Mouse (Mus musculus) forebrain, embryonic 13.5 days (tissue): ENCODE data around the gene Btbd2. TPM values are rescaled to one million over a fixed set of nuclear protein-coding genes. Genes with fewer than 3 reads are reported as not detected.

Source experiments
- ATAC-seq: fragments of 200-750 bp; cut with Nextera tagmentation; 2 replicates; pipeline ENCODE4 v1.8.0; 2017
- H3K27ac ChIP-seq: fragments of 300-500 bp; sonication (generic); 2 replicates; pipeline ENCODE4 v1.5.1; 2015; ENCODE audit warnings: inconsistent platforms, mild to moderate bottlenecking, moderate library complexity
- H3K27me3 ChIP-seq: fragments of 300-500 bp; sonication (generic); 2 replicates; pipeline ENCODE4 v1.6.1; 2015; ENCODE audit warnings: mild to moderate bottlenecking, inconsistent platforms
- H3K36me3 ChIP-seq: fragments of 300-500 bp; sonication (generic); 2 replicates; pipeline ENCODE4 v1.6.1; 2015; ENCODE audit warnings: mild to moderate bottlenecking, inconsistent platforms; ENCODE audit not compliant: poor library complexity, severe bottlenecking
- H3K4me1 ChIP-seq: fragments of 300-500 bp; sonication (generic); 2 replicates; pipeline ENCODE4 v1.6.1; 2015; ENCODE audit warnings: inconsistent platforms
- H3K4me2 ChIP-seq: fragments of 300-500 bp; sonication (generic); 2 replicates; pipeline ENCODE4 v1.6.1; 2015; ENCODE audit warnings: inconsistent platforms, mild to moderate bottlenecking, moderate library complexity
- H3K4me3 ChIP-seq: fragments of 300-500 bp; sonication (generic); 2 replicates; pipeline ENCODE4 v1.5.1; 2015; ENCODE audit warnings: mild to moderate bottlenecking, inconsistent platforms
- H3K9ac ChIP-seq: fragments of 300-500 bp; sonication (generic); 2 replicates; pipeline ENCODE4 v1.6.1; 2015; ENCODE audit warnings: mild to moderate bottlenecking, inconsistent platforms
- H3K9me3 ChIP-seq: fragments of 300-500 bp; sonication (generic); replicated peaks from 2 replicates; pipeline ENCODE4 v1.6.1; 2016; ENCODE audit warnings: inconsistent platforms
- WGBS: fragments of 180-500 bp; shearing (Covaris S2); methylation state at CpG from one replicate; pipeline ENCODE4 v1.1.7; 2015; 5-methylcytosine and 5-hydroxymethylcytosine counted together
- polyA plus RNA-seq: library from polyadenylated mRNA; unstranded; fragments of >200 nt; fragmentation: Nextera tagmentation; extraction: Ambion mirVana; gene quantifications from 2 replicates; pipeline ENCODE4 v1.2.1, GENCODE M21; 2015

Btbd2 gene
- polyA plus RNA-seq, 1 experiment from 2014 or later: 61.2 TPM

DNA sequence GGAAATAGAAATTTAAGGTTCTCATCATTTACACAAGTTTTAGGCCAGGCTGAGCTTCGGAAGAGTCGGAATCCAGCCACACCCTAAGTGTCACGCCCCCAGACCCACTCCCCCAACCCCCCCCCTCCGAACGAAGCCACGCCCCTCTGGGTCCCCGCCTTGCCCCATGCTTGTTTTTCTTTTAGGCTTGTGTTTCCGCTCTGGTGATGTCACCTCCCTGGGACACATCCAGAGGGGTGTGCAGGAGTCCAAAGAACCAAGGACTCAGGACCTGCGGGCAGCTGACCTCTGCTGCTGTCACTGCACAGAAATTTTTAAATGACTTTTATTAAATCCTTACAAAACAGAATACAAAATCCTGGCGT, 8.1 kb upstream of the Btbd2 start:
- Histone ChIP-seq H3K4me1 (peaks cover 19% of the 10 kb centered on the region), H3K9me3 (no peaks in the 10 kb centered on the region), H3K27ac (no peak overlapping the region), H3K9ac (no peak overlapping the region; the same call in 1 of the 2 replicates), H3K4me2 (no peak overlapping the region), H3K36me3 (peaks cover 50% of the 10 kb centered on the region), H3K4me3 (no peak overlapping the region), H3K27me3 (no peaks in the 10 kb centered on the region)
- no peak for ATAC-seq
- WGBS: 25% methylated on average over 10 of the region's 10 CpGs

DNA sequence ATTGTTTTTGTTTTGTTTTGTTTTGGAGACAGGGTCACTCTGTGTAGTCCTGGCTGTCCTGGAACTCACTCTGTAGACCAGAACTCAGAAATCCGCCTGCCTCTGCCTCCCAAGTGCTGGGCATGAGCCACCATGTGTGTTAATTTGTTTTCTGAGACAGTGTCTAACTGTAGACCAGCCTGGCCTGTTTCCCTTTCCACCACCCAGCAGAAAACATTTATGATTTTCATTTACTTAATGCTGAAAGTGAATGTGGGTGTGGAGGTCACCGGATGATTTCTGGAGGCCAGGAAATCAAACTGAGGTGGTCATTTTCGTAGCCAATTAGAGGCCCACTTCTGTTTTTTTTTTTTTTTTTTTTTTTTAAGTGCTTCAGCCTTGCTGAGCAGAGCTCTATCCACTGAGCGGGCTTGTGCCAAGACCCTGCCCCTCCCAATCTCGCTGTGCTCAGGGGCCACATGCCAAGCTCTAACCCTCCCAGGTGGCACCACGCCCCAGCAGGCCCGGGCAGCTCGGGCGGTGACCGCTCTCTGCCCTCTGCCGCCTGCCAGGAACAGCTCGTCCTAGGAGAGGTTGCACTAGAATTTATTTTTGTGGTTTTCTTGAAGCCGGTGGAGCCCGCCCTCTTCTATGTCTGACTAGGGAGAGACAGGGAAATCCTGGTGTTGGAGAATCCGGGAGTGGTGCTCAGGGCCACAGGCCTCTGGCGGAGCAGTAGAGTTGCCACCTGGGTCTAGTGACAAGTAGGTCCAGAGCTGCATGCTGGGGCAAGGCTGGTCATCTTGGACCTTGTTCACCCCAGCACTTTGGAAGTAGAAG, 7.5 kb upstream of the Btbd2 start:
- Histone ChIP-seq H3K27ac (peak overlapping the region; percentile 1; the same call in 1 of the 2 replicates), H3K9me3 (no peaks in the 10 kb centered on the region), H3K36me3 (peaks cover 44% of the 10 kb centered on the region), H3K4me2 (no peak overlapping the region), H3K9ac (no peak overlapping the region), H3K27me3 (no peaks in the 10 kb centered on the region), H3K4me1 (peaks cover 19% of the 10 kb centered on the region), H3K4me3 (no peak overlapping the region)
- ATAC-seq: no peak; the same call in 1 of the 2 replicates
- 50% methylated on average over 16 of the region's 16 CpGs for WGBS

DNA sequence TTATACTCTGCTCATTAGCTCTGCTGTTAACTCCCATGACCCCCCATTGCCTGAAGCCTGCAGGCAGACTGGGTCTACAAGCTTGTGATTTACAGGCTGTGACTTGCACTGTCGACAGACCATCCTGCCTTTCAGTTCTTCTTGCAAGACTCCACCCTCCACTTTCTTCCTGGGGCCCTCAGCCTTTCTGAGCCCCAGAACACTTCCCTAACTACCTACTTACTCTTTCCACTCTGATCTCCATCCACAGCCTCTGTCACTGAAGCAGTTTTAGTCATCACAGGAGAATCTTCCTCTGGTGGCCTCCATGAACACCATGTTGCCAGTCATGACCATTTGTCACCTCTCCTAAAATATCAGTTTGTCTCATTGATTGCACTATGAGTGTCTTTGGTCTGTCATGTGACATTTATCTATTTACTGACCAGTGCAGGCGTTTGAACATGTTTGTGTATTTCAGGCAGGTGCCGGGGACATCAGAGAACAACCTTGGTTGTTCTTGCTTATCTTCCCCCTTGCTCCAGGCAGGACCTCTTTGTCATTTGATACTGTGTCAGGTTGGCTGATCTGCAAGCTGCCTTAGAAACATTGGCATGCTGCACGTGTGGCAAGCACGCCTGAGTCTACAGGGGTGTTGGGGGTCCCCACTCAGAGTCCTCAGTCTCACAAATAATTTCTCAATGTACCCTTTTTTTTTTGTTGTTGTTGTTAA, 6.8 kb upstream of the Btbd2 start:
- no peak overlapping the region for H3K4me2 ChIP-seq
- no peak for ATAC-seq
- no peak overlapping the region for H3K4me3 ChIP-seq
- no peak overlapping the region for H3K27ac ChIP-seq
- peaks cover 24% of the 10 kb centered on the region for H3K4me1 ChIP-seq
- no peaks in the 10 kb centered on the region for H3K27me3 ChIP-seq
- H3K36me3 ChIP-seq: peaks cover 36% of the 10 kb centered on the region
- 66% methylated on average over 5 of the region's 5 CpGs for WGBS
- H3K9me3 ChIP-seq: no peaks in the 10 kb centered on the region
- H3K9ac ChIP-seq: 0 out of 2 replicates have a peak overlapping the region, but pooled peaks have one; percentile 2

DNA sequence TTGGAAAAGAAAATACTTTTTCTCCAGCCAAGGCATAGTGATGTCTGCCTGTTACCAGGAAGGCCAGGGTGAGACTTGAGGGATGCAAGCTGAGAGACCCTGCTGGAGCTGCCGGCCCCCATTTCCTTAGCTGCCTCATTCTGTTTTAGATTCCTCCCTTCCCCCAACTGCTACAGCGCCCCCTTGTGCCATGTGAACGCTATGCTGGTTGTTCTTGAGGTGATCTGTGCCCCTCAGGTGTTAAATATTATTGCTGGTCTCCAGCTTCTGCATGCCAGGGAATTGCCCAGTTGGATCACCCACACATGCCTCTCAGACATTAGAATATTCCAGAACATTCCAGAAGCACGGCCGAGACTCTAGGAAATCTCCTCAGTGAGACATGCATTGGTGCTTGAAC, 4.3 kb upstream of the Btbd2 start:
- H3K36me3 ChIP-seq: peaks cover 11% of the 10 kb centered on the region
- H3K9ac ChIP-seq: no peak overlapping the region
- no peaks in the 10 kb centered on the region for H3K27me3 ChIP-seq
- no peak overlapping the region for H3K4me3 ChIP-seq
- H3K9me3 ChIP-seq: no peaks in the 10 kb centered on the region
- 37% methylated on average over 5 of the region's 5 CpGs for WGBS
- no peak overlapping the region for H3K4me2 ChIP-seq
- H3K4me1 ChIP-seq: peaks cover 28% of the 10 kb centered on the region
- ATAC-seq: no peak
- no peak overlapping the region for H3K27ac ChIP-seq

DNA sequence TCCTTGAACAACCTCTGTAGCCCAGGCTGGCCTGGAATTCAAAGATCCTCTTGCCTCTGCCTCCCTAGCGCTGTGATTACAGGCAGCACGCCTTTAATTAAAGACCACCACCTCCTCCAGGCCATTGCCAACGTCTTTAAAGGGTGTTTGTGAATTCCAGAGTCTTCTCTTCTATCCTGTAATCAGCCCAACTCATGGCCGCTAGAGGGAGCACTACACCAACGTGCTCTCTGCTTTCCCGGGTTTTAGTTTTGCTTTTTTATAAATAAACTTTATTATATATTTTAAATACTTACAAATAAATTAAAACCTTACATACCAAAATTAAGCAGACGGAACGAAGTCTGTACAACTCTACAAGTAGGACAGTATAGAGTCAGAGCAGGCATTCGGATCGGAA, 2.3 kb upstream of the Btbd2 start:
- Histone ChIP-seq H3K4me2 (peak overlapping the region; percentile 39; the same call in 1 of the 2 replicates), H3K4me3 (peak overlapping the region; percentile 23), H3K27me3 (no peaks in the 10 kb centered on the region), H3K4me1 (peaks cover 34% of the 10 kb centered on the region), H3K27ac (peak overlapping the region; percentile 51; the same call in 1 of the 2 replicates), H3K36me3 (no peaks in the 10 kb centered on the region), H3K9me3 (no peaks in the 10 kb centered on the region), H3K9ac (no peak overlapping the region)
- WGBS: 9% methylated on average over 10 of the region's 10 CpGs
- no peak for ATAC-seq

DNA sequence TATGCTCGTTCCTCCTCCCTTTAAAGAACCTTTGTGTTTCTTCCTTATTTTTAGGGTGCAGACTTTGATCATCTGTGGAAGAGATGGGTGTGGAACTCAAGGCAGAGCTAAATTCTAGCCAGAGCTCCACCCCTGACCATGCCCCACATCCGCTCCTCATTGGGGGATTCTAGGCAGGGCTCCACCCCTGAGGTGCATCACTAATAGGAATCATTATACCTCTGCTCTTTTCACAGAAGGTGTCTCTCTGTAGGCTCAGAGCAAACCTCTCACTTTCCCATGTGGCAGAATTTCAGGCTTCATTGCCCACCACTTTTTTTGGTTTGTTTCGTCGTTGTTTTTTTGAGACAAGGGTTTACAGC, 2.0 kb upstream of the Btbd2 start:
- no peak overlapping the region for H3K4me2 ChIP-seq
- no peak for ATAC-seq
- H3K4me1 ChIP-seq: peaks cover 36% of the 10 kb centered on the region
- H3K9ac ChIP-seq: no peak overlapping the region
- no peaks in the 10 kb centered on the region for H3K36me3 ChIP-seq
- no peaks in the 10 kb centered on the region for H3K27me3 ChIP-seq
- no peaks in the 10 kb centered on the region for H3K9me3 ChIP-seq
- H3K27ac ChIP-seq: peak overlapping the region; percentile 51; the same call in 1 of the 2 replicates
- no peak overlapping the region for H3K4me3 ChIP-seq
- 74% methylated on average over 4 of the region's 4 CpGs for WGBS

DNA sequence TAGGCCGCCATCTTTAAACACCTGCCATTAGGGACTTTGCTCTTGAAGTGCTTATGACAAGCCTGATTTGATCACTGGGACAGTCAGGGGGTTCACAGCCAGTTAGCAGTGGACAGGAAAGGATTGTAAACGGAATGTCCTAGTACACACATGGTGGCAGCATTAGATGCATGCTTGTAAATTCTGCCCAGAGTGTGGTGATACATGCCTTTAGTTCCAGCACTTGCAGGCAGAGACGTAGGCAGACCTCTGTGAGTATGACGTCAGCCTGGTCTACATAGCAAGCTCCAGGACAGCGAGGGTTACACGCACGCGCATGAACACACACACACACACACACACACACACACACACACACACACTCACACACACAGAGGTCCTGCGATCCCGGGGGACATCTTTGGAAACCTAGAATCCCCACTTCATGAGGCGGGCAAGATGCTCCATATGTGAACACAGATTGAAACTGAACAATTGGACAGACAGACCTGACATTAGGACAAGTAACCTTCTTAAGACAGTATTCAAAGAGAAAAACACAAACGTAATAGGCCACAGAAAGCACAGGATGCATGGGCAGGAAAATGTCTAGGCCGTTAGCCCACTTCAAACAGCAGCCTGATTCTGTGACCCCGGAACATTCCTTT, 1.4 kb upstream of the Btbd2 start:
- 88% methylated on average over 14 of the region's 14 CpGs for WGBS
- Histone ChIP-seq H3K9ac (no peak overlapping the region), H3K4me2 (no peak overlapping the region), H3K4me1 (peaks cover 33% of the 10 kb centered on the region), H3K27ac (no peak overlapping the region), H3K4me3 (no peak overlapping the region), H3K27me3 (no peaks in the 10 kb centered on the region), H3K36me3 (no peaks in the 10 kb centered on the region), H3K9me3 (no peaks in the 10 kb centered on the region)
- ATAC-seq: no peak

DNA sequence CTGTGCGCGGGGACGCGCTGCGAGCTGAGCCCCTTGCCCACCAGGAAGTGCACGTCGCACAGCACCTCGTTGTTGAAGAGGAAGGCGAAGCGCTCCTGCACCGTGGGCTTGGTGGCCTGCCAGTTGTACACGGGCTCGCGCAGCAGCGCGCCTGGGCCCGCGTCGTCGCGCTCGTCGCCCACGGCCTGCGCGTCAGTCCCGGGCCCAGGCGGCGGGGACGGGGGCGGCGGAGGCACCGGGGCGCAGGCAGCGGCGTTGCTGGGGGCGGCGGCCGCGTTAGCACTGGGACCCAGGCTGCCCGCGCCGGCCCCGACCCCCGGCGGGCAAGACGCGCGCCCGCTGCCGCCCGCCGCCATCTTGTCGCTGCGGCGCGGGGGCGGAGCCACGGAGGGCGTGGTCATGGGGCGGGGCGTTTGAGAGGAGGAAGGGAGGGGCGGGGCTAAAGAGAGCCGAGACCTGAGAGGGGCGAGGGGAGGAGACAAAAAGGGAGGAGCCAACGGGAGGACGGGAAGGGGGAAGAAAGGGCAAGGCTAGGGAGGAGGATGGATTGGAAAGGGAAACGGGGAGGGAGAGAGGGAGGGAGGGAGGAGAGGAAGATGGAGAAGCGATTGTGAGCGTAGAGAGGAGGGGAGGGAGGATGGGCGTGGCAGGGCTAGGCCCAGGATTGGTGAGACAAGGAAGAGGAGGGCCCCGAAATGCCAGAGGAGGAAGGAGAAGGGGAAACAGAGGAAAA, 575 bp downstream of the Btbd2 start:
- peak overlapping the region; percentile 89 for H3K4me2 ChIP-seq
- under 1% methylated on average over 44 of the region's 72 CpGs for WGBS
- peaks cover 4% of the 10 kb centered on the region; the same call in 1 of the 2 replicates for H3K36me3 ChIP-seq
- no peaks in the 10 kb centered on the region for H3K9me3 ChIP-seq
- peaks cover 29% of the 10 kb centered on the region for H3K4me1 ChIP-seq
- H3K27ac ChIP-seq: peak overlapping the region; percentile 89
- H3K4me3 ChIP-seq: peak overlapping the region; percentile 82
- peak overlapping the region; percentile 92 for H3K9ac ChIP-seq
- ATAC-seq: peak; percentile 85
- H3K27me3 ChIP-seq: no peaks in the 10 kb centered on the region

DNA sequence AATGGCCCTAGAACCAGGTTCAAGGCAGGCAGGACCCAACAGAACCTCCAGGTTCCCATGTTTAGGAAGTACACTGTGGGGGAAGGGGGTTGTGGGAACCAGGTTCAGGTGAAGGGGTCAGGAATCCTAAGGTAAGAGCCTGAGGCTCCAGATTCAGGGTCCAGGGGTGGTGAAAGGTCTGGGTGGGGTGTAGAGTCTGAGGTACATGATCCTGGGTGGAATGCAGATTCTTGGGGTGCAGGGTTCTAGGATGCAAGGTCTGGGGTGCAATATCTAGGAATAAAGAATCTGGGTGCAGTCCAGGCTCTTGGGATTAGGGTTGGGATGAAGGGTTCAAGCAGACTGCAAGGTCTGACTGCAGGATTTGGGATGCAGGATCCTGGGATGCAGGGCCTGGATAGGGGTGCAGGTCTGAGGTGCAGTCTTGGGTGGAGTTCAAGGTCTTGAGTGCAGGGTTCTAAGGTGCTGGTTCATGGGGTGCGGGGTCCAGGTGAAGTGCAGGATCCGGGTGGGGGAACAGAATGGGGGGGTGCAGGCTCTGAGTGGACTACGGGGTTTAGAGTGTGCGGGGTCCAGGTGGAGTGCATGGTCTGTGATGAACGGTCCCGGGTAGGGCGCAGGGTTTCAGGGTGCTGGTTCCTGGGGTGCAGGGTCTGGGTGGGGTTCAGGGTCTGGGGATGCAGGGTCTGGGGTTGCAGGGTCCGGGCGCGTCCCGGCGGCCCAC, 1.3 kb downstream of the Btbd2 start:
- Histone ChIP-seq H3K36me3 (peaks cover 4% of the 10 kb centered on the region; the same call in 1 of the 2 replicates), H3K4me2 (peak overlapping the region; percentile 89), H3K27ac (peak overlapping the region; percentile 70), H3K9me3 (no peaks in the 10 kb centered on the region), H3K9ac (peak overlapping the region; percentile 92), H3K4me1 (peaks cover 29% of the 10 kb centered on the region), H3K4me3 (peak overlapping the region; percentile 82), H3K27me3 (no peaks in the 10 kb centered on the region)
- peak; percentile 67 for ATAC-seq
- 5% methylated on average over 12 of the region's 12 CpGs for WGBS

DNA sequence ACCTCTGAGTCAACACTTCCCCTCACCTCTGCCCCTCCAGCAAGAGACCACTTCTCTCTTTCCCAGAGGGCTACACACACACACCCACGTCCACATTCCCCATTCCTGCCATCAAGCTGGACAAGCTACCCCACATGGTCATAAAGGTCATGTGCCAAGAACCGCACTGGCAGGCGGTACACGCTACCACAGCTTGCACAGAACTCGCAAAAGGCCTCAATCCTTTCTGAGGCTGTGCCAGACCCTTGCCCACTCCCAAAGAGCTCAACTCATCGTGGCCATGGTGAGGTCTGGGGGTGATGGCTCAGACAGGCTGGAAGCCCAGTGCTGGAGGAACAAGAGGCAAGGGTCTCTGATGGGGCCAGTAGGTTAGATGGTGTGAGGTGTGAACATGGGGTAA, 2.0 kb downstream of the Btbd2 start:
- no peaks in the 10 kb centered on the region for H3K9me3 ChIP-seq
- H3K9ac ChIP-seq: peak overlapping the region; percentile 92; the same call in 1 of the 2 replicates
- ATAC-seq: no peak
- peaks cover 29% of the 10 kb centered on the region for H3K4me1 ChIP-seq
- H3K36me3 ChIP-seq: peaks cover 4% of the 10 kb centered on the region; the same call in 1 of the 2 replicates
- no peaks in the 10 kb centered on the region for H3K27me3 ChIP-seq
- peak overlapping the region; percentile 82; the same call in 1 of the 2 replicates for H3K4me3 ChIP-seq
- WGBS: 89% methylated on average over 6 of the region's 6 CpGs
- H3K4me2 ChIP-seq: peak overlapping the region; percentile 89
- no peak overlapping the region; the same call in 1 of the 2 replicates for H3K27ac ChIP-seq

DNA sequence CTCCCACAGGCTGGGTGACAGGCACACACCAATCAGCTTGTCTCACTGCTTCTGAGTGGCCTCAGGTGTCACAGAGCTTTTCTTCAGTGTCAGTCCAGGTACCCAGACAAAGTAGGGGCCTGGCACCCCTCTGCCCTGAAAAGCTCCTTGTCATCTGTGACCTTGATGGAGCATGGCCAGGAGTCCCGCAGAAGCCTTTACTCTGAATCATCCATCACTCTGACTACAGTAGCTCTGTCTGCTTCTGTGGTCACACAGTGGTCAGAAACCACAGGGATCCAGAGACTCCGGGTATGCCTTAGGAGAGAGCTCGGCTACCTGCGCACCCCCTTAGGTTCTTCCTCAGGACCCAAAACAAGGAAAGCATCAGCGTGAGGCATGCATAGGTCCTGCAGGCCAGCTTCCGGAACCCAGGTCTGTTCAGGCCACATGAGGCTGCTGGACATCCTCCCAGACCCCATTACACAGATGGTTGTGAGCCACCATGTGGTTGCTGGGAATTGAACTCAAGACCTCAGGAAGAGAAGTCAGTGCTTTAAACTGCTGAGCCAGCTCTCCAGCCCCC, 3.6 kb downstream of the Btbd2 start:
- peaks cover 11% of the 10 kb centered on the region for H3K36me3 ChIP-seq
- no peak overlapping the region for H3K9ac ChIP-seq
- ATAC-seq: no peak
- H3K27ac ChIP-seq: no peak overlapping the region
- H3K27me3 ChIP-seq: no peaks in the 10 kb centered on the region
- WGBS: 91% methylated on average over 6 of the region's 6 CpGs
- H3K4me2 ChIP-seq: no peak overlapping the region
- peaks cover 24% of the 10 kb centered on the region for H3K4me1 ChIP-seq
- H3K4me3 ChIP-seq: no peak overlapping the region
- no peaks in the 10 kb centered on the region for H3K9me3 ChIP-seq
